Mouse (Mus musculus) C2C12 (cell line): ENCODE results near the gene Fcamr. TPM values are rescaled to one million over a fixed set of nuclear protein-coding genes. Genes with fewer than 3 reads are reported as not detected.

ENCODE experiments used
- H3K27me3 ChIP-seq: one replicate; pipeline ENCODE4 v1.6.1; 2011; ENCODE audit not compliant: control insufficient read depth, insufficient read depth, insufficient read length
- H3K36me3 ChIP-seq: one replicate; pipeline ENCODE4 v1.6.1; 2011; ENCODE audit not compliant: control insufficient read depth, insufficient read depth
- H3K4me3 ChIP-seq: one replicate; pipeline ENCODE4 v1.5.1; 2011; ENCODE audit warnings: mild to moderate bottlenecking, control low read depth; ENCODE audit not compliant: poor library complexity, insufficient read depth, severe bottlenecking
- H3K79me2 ChIP-seq: one replicate; pipeline ENCODE4 v1.6.1; 2011; ENCODE audit not compliant: control insufficient read depth, insufficient read depth
- H3K79me3 ChIP-seq: one replicate; pipeline ENCODE4 v1.6.1; 2011; ENCODE audit warnings: low read depth, control low read depth
- H3ac ChIP-seq: one replicate; pipeline ENCODE3; 2011; ENCODE audit warnings: low read depth; ENCODE audit not compliant: control insufficient read depth, insufficient read length
- CEBPB ChIP-seq: IDR thresholded peaks from one replicate; pipeline ENCODE4 v1.6.1; 2011; ENCODE audit warnings: low read depth, mild to moderate bottlenecking, control low read depth, moderate library complexity
- CTCF ChIP-seq: IDR thresholded peaks from one replicate; pipeline ENCODE4 v1.5.1; 2011; ENCODE audit not compliant: control insufficient read depth, insufficient read depth, insufficient read length
- FOSL1 ChIP-seq: IDR thresholded peaks from one replicate; pipeline ENCODE4 v1.8.0; 2011; ENCODE audit warnings: mild to moderate bottlenecking, low read length; ENCODE audit not compliant: poor library complexity, insufficient read depth, severe bottlenecking
- MAX ChIP-seq: IDR thresholded peaks from one replicate; pipeline ENCODE4 v1.6.1; 2011; ENCODE audit warnings: mild to moderate bottlenecking, control low read depth
- MYOD1 ChIP-seq: IDR thresholded peaks from one replicate; pipeline ENCODE4 v1.6.1; 2011; ENCODE audit warnings: low read depth; ENCODE audit not compliant: control insufficient read depth, insufficient read length
- MYOG ChIP-seq: IDR thresholded peaks from one replicate; pipeline ENCODE4 v1.6.1; 2011; ENCODE audit not compliant: control insufficient read depth, insufficient read length; ENCODE audit errors: extremely low read depth
- USF1 ChIP-seq: IDR thresholded peaks from one replicate; pipeline ENCODE4 v1.6.1; 2011; ENCODE audit warnings: low read depth, mild to moderate bottlenecking, control low read depth, moderate library complexity
- long read RNA-seq, 2 experiments: library from polyadenylated mRNA; unstranded; transcript quantifications; one replicate each; pipeline ENCODE4 v2.0.0; 2019 to 2020
- polyA plus RNA-seq: library from polyadenylated mRNA; unstranded; fragments of >200 nt; fragmentation: generic; extraction: Trizol; gene quantifications from one replicate; pipeline ENCODE4 v1.2.1, GENCODE M21; 2012; ENCODE audit warnings: missing spikeins

The Fcamr gene
- polyA plus RNA-seq, result not detected
- long read RNA-seq, experiment 1, result 0 reads
- long read RNA-seq, experiment 2, result 0 reads

GRCm38 (mm10) chr1:130800602-130801001 lies at the start of gene Fcamr:
TSS of gene Fcamr (plus strand) at chr1:130800902.
- H3K36me3 ChIP-seq, result no peaks in the 10 kb centered on the region
- no peak for TF ChIP-seq USF1
- no peak for TF ChIP-seq MYOG
- TF ChIP-seq CTCF, result no peak
- TF ChIP-seq MYOD1, result no peak
- no peak for TF ChIP-seq MAX
- TF ChIP-seq CEBPB, result no peak
- no peak for TF ChIP-seq FOSL1
- peaks cover 32% of the 10 kb centered on the region for H3K27me3 ChIP-seq
- H3ac ChIP-seq, result no peak within 1 kb of the TSS
- no peaks in the 10 kb centered on the region for H3K79me2 ChIP-seq
- H3K79me3 ChIP-seq, result no peaks in the 10 kb centered on the region
- no peak within 1 kb of the TSS for H3K4me3 ChIP-seq

GRCm38 (mm10) chr1:130759689-130760088 lies 41.0 kb upstream of the Fcamr start:
- Histone ChIP-seq H3K79me2 (no peaks in the 10 kb centered on the region), H3K4me3 (no peak overlapping the region), H3ac (no peak overlapping the region), H3K79me3 (no peaks in the 10 kb centered on the region), H3K36me3 (no peaks in the 10 kb centered on the region), H3K27me3 (no peaks in the 10 kb centered on the region)
- TF ChIP-seq MAX (no peak), USF1 (no peak), CTCF (no peak), FOSL1 (no peak), MYOG (no peak), CEBPB (no peak), MYOD1 (no peak)

GRCm38 (mm10) chr1:130761597-130761996 lies 39.1 kb upstream of the Fcamr start:
- no peak overlapping the region for H3ac ChIP-seq
- H3K4me3 ChIP-seq, result no peak overlapping the region
- TF ChIP-seq MYOG, result no peak
- no peak for TF ChIP-seq FOSL1
- no peak for TF ChIP-seq MYOD1
- no peak for TF ChIP-seq CTCF
- no peak for TF ChIP-seq CEBPB
- no peak for TF ChIP-seq MAX
- TF ChIP-seq USF1, result no peak
- H3K79me3 ChIP-seq, result no peaks in the 10 kb centered on the region
- H3K79me2 ChIP-seq, result no peaks in the 10 kb centered on the region
- H3K27me3 ChIP-seq, result no peaks in the 10 kb centered on the region
- no peaks in the 10 kb centered on the region for H3K36me3 ChIP-seq

GRCm38 (mm10) chr1:130762045-130762760 lies 38.5 kb upstream of the Fcamr start:
- no peaks in the 10 kb centered on the region for H3K36me3 ChIP-seq
- TF ChIP-seq MAX, result no peak
- TF ChIP-seq MYOD1, result no peak
- TF ChIP-seq USF1, result no peak
- TF ChIP-seq FOSL1, result no peak
- TF ChIP-seq CTCF, result no peak
- TF ChIP-seq MYOG, result no peak
- TF ChIP-seq CEBPB, result no peak
- H3ac ChIP-seq, result no peak overlapping the region
- H3K27me3 ChIP-seq, result no peaks in the 10 kb centered on the region
- H3K79me3 ChIP-seq, result no peaks in the 10 kb centered on the region
- H3K4me3 ChIP-seq, result no peak overlapping the region
- H3K79me2 ChIP-seq, result no peaks in the 10 kb centered on the region

GRCm38 (mm10) chr1:130764027-130764461 lies 36.7 kb upstream of the Fcamr start:
- no peaks in the 10 kb centered on the region for H3K79me3 ChIP-seq
- no peaks in the 10 kb centered on the region for H3K79me2 ChIP-seq
- no peak overlapping the region for H3ac ChIP-seq
- no peak overlapping the region for H3K4me3 ChIP-seq
- H3K36me3 ChIP-seq, result no peaks in the 10 kb centered on the region
- TF ChIP-seq USF1 (no peak), MYOG (no peak), CEBPB (no peak), MAX (no peak), MYOD1 (no peak), FOSL1 (no peak)
- no peaks in the 10 kb centered on the region for H3K27me3 ChIP-seq

GRCm38 (mm10) chr1:130767066-130767465 lies 33.6 kb upstream of the Fcamr start:
- no peaks in the 10 kb centered on the region for H3K79me2 ChIP-seq
- H3K79me3 ChIP-seq, result no peaks in the 10 kb centered on the region
- no peak overlapping the region for H3K4me3 ChIP-seq
- no peak overlapping the region for H3ac ChIP-seq
- TF ChIP-seq MYOG, result no peak
- no peak for TF ChIP-seq USF1
- TF ChIP-seq MYOD1, result no peak
- no peak for TF ChIP-seq FOSL1
- no peak for TF ChIP-seq CTCF
- no peak for TF ChIP-seq CEBPB
- no peak for TF ChIP-seq MAX
- H3K27me3 ChIP-seq, result peaks cover 5% of the 10 kb centered on the region
- H3K36me3 ChIP-seq, result no peaks in the 10 kb centered on the region
